Mouse (Mus musculus) midbrain, embryonic 12.5 days (tissue): ENCODE measurements at regions not wholly inside any gene's neighbourhood (a gene's known extent, or its start where the extent isn't known, plus 50 kb on each side); places are given as distances from the start of the nearest gene placed in this dataset.

Experiments
- ATAC-seq: fragments of 200-750 bp; cut with Nextera tagmentation; 2 replicates; pipeline ENCODE4 v1.8.0; 2017; ENCODE audit warnings: low read depth, moderate TSS enrichment, moderate library complexity; ENCODE audit not compliant: low FRiP score
- H3K27ac ChIP-seq: fragments of 300-500 bp; sonication (generic); replicated peaks from 2 replicates; pipeline ENCODE4 v1.5.1; 2016; ENCODE audit warnings: mild to moderate bottlenecking
- H3K27me3 ChIP-seq: fragments of 300-500 bp; sonication (generic); 2 replicates; pipeline ENCODE4 v1.6.1; 2016; ENCODE audit warnings: mild to moderate bottlenecking
- H3K36me3 ChIP-seq: fragments of 300-500 bp; sonication (generic); 2 replicates; pipeline ENCODE4 v1.6.1; 2016
- H3K4me1 ChIP-seq: fragments of 300-500 bp; sonication (generic); 2 replicates; pipeline ENCODE4 v1.6.1; 2016
- H3K4me2 ChIP-seq: fragments of 300-500 bp; sonication (generic); replicated peaks from 2 replicates; pipeline ENCODE4 v1.6.1; 2016; ENCODE audit warnings: mild to moderate bottlenecking, moderate library complexity
- H3K4me3 ChIP-seq: fragments of 300-500 bp; sonication (generic); 2 replicates; pipeline ENCODE4 v1.5.1; 2016; ENCODE audit warnings: mild to moderate bottlenecking
- H3K9ac ChIP-seq: fragments of 300-500 bp; sonication (generic); replicated peaks from 2 replicates; pipeline ENCODE4 v1.6.1; 2016; ENCODE audit warnings: mild to moderate bottlenecking, moderate library complexity
- H3K9me3 ChIP-seq: fragments of 300-500 bp; sonication (generic); 2 replicates; pipeline ENCODE4 v1.6.1; 2016; ENCODE audit warnings: mild to moderate bottlenecking
- WGBS: fragments of 180-500 bp; shearing (Covaris S2); methylation state at CpG from one replicate; pipeline ENCODE4 v1.1.7; 2016; 5-methylcytosine and 5-hydroxymethylcytosine counted together

GRCm38 (mm10) chr13:90490991-90491951, 401.9 kb upstream of the Xrcc4 start:
- Histone ChIP-seq H3K27me3 (no peaks in the 10 kb centered on the region), H3K36me3 (no peaks in the 10 kb centered on the region), H3K4me2 (no peak overlapping the region), H3K9ac (no peak overlapping the region), H3K4me3 (no peak overlapping the region), H3K4me1 (peaks cover 2% of the 10 kb centered on the region; the same call in 1 of the 2 replicates), H3K9me3 (no peaks in the 10 kb centered on the region), H3K27ac (no peak overlapping the region)
- ATAC-seq = no peak
- WGBS = 63% methylated on average over 8 of the region's 8 CpGs

- H3K4me3 ChIP-seq = no peak overlapping the region
- no peak overlapping the region for H3K4me2 ChIP-seq
- no peak for ATAC-seq
- H3K27me3 ChIP-seq = no peaks in the 10 kb centered on the region
- no peaks in the 10 kb centered on the region for H3K9me3 ChIP-seq
- WGBS = 87% methylated on average over 4 of the region's 4 CpGs
- no peak overlapping the region for H3K9ac ChIP-seq
- no peaks in the 10 kb centered on the region for H3K36me3 ChIP-seq
- H3K27ac ChIP-seq = no peak overlapping the region
- H3K4me1 ChIP-seq = no peaks in the 10 kb centered on the region
Measured at GRCm38 (mm10) chr13:90480484-90480883, 391.1 kb upstream of the Xrcc4 start.

GRCm38 (mm10) chr13:90476880-90477279, 387.5 kb upstream of the Xrcc4 start:
- no peaks in the 10 kb centered on the region for H3K9me3 ChIP-seq
- ATAC-seq = no peak
- no peaks in the 10 kb centered on the region for H3K36me3 ChIP-seq
- 93% methylated on average over 2 of the region's 2 CpGs for WGBS
- H3K27ac ChIP-seq = no peak overlapping the region
- H3K4me1 ChIP-seq = no peaks in the 10 kb centered on the region
- H3K4me3 ChIP-seq = no peak overlapping the region
- H3K9ac ChIP-seq = no peak overlapping the region
- no peak overlapping the region for H3K4me2 ChIP-seq
- H3K27me3 ChIP-seq = no peaks in the 10 kb centered on the region

- Histone ChIP-seq H3K4me1 (no peaks in the 10 kb centered on the region), H3K27me3 (no peaks in the 10 kb centered on the region), H3K9ac (no peak overlapping the region), H3K4me3 (no peak overlapping the region), H3K4me2 (no peak overlapping the region), H3K27ac (no peak overlapping the region), H3K36me3 (no peaks in the 10 kb centered on the region), H3K9me3 (no peaks in the 10 kb centered on the region)
- no peak for ATAC-seq
- WGBS = 89% methylated on average over 6 of the region's 6 CpGs
Measured at GRCm38 (mm10) chr13:90474507-90474906, 385.1 kb upstream of the Xrcc4 start.

GRCm38 (mm10) chr13:90474053-90474452, 384.6 kb upstream of the Xrcc4 start:
- H3K9me3 ChIP-seq = no peaks in the 10 kb centered on the region
- H3K9ac ChIP-seq = no peak overlapping the region
- ATAC-seq = no peak
- no peak overlapping the region for H3K27ac ChIP-seq
- no peak overlapping the region for H3K4me3 ChIP-seq
- no peak overlapping the region for H3K4me2 ChIP-seq
- H3K4me1 ChIP-seq = no peaks in the 10 kb centered on the region
- H3K36me3 ChIP-seq = no peaks in the 10 kb centered on the region
- H3K27me3 ChIP-seq = no peaks in the 10 kb centered on the region

GRCm38 (mm10) chr13:90473041-90473825, 383.8 kb upstream of the Xrcc4 start:
- Histone ChIP-seq H3K27me3 (no peaks in the 10 kb centered on the region), H3K36me3 (no peaks in the 10 kb centered on the region), H3K4me3 (no peak overlapping the region), H3K4me1 (no peaks in the 10 kb centered on the region), H3K9me3 (no peaks in the 10 kb centered on the region), H3K9ac (no peak overlapping the region), H3K4me2 (no peak overlapping the region), H3K27ac (no peak overlapping the region)
- 86% methylated on average over 8 of the region's 8 CpGs for WGBS
- no peak for ATAC-seq

- H3K27me3 ChIP-seq = no peaks in the 10 kb centered on the region
- H3K9me3 ChIP-seq = no peaks in the 10 kb centered on the region
- H3K4me3 ChIP-seq = no peak overlapping the region
- no peak overlapping the region for H3K27ac ChIP-seq
- H3K36me3 ChIP-seq = no peaks in the 10 kb centered on the region
- H3K4me2 ChIP-seq = no peak overlapping the region
- ATAC-seq = no peak
- H3K9ac ChIP-seq = no peak overlapping the region
- H3K4me1 ChIP-seq = no peaks in the 10 kb centered on the region
- 73% methylated on average over 5 of the region's 5 CpGs for WGBS
Measured at GRCm38 (mm10) chr13:90466096-90466495, 376.7 kb upstream of the Xrcc4 start.

- Histone ChIP-seq H3K9ac (no peak overlapping the region), H3K36me3 (no peaks in the 10 kb centered on the region), H3K4me3 (no peak overlapping the region), H3K4me1 (no peaks in the 10 kb centered on the region), H3K27ac (no peak overlapping the region), H3K4me2 (no peak overlapping the region), H3K27me3 (no peaks in the 10 kb centered on the region), H3K9me3 (no peaks in the 10 kb centered on the region)
- WGBS = 78% methylated on average over 2 of the region's 2 CpGs
- ATAC-seq = no peak
Measured at GRCm38 (mm10) chr13:90464051-90464450, 374.6 kb upstream of the Xrcc4 start.

GRCm38 (mm10) chr13:90463381-90463780, 374.0 kb upstream of the Xrcc4 start:
- Histone ChIP-seq H3K27ac (no peak overlapping the region), H3K4me1 (no peaks in the 10 kb centered on the region), H3K4me3 (no peak overlapping the region), H3K27me3 (no peaks in the 10 kb centered on the region), H3K9me3 (no peaks in the 10 kb centered on the region), H3K4me2 (no peak overlapping the region), H3K36me3 (no peaks in the 10 kb centered on the region), H3K9ac (no peak overlapping the region)
- 84% methylated on average over 2 of the region's 2 CpGs for WGBS
- no peak for ATAC-seq

- Histone ChIP-seq H3K4me2 (no peak overlapping the region), H3K27ac (no peak overlapping the region), H3K36me3 (no peaks in the 10 kb centered on the region), H3K9me3 (0 out of 2 replicates have a peak, but pooled peaks cover 6% of the 10 kb centered on the region), H3K4me1 (no peaks in the 10 kb centered on the region), H3K4me3 (no peak overlapping the region), H3K9ac (no peak overlapping the region), H3K27me3 (no peaks in the 10 kb centered on the region)
- no peak for ATAC-seq
Measured at GRCm38 (mm10) chr13:90454631-90455030, 365.2 kb upstream of the Xrcc4 start.

- H3K4me3 ChIP-seq = no peak overlapping the region
- no peak for ATAC-seq
- no peak overlapping the region for H3K27ac ChIP-seq
- H3K9ac ChIP-seq = no peak overlapping the region
- no peaks in the 10 kb centered on the region for H3K9me3 ChIP-seq
- no peak overlapping the region for H3K4me2 ChIP-seq
- 92% methylated on average over 3 of the region's 3 CpGs for WGBS
- H3K4me1 ChIP-seq = no peaks in the 10 kb centered on the region
- no peaks in the 10 kb centered on the region for H3K27me3 ChIP-seq
- H3K36me3 ChIP-seq = no peaks in the 10 kb centered on the region
Measured at GRCm38 (mm10) chr13:90426901-90427300, 337.5 kb upstream of the Xrcc4 start.

- Histone ChIP-seq H3K36me3 (no peaks in the 10 kb centered on the region), H3K27me3 (no peaks in the 10 kb centered on the region), H3K9ac (no peak overlapping the region), H3K4me2 (no peak overlapping the region), H3K9me3 (no peaks in the 10 kb centered on the region), H3K27ac (no peak overlapping the region), H3K4me1 (no peaks in the 10 kb centered on the region), H3K4me3 (no peak overlapping the region)
- no peak for ATAC-seq
- WGBS = 69% methylated on average over 1 of the region's 1 CpGs
Measured at GRCm38 (mm10) chr13:90425379-90425778, 336.0 kb upstream of the Xrcc4 start.
